Mouse (Mus musculus) intestine, embryonic 16.5 days (tissue): ENCODE data around the gene Bcar1. TPM values are rescaled to one million over a fixed set of nuclear protein-coding genes. Genes with fewer than 3 reads are reported as not detected.

ENCODE experiments used
- ATAC-seq: fragments of 200-750 bp; cut with Nextera tagmentation; 2 replicates; pipeline ENCODE4 v1.8.0; 2017; ENCODE audit warnings: moderate TSS enrichment, moderate library complexity
- H3K27ac ChIP-seq: fragments of 300-500 bp; sonication (generic); 2 replicates; pipeline ENCODE4 v1.5.1; 2014; ENCODE audit warnings: mild to moderate bottlenecking, low read length
- H3K27me3 ChIP-seq: fragments of 300-500 bp; sonication (generic); replicated peaks from 2 replicates; pipeline ENCODE4 v1.6.1; 2014; ENCODE audit warnings: low read length, control low read depth, mixed read lengths; ENCODE audit not compliant: control insufficient read depth, insufficient read depth
- H3K36me3 ChIP-seq: fragments of 300-500 bp; sonication (generic); 2 replicates; pipeline ENCODE4 v1.6.1; 2014; ENCODE audit warnings: low read length, control low read depth; ENCODE audit not compliant: control insufficient read depth, insufficient read depth
- H3K4me1 ChIP-seq: fragments of 300-500 bp; sonication (generic); 2 replicates; pipeline ENCODE4 v1.6.1; 2014; ENCODE audit warnings: low read length, control low read depth, mixed read lengths; ENCODE audit not compliant: control insufficient read depth, insufficient read depth
- H3K4me2 ChIP-seq: fragments of 300-500 bp; sonication (generic); 2 replicates; pipeline ENCODE4 v1.6.1; 2014; ENCODE audit warnings: low read depth, low read length, control low read depth
- H3K4me3 ChIP-seq: fragments of 300-500 bp; sonication (generic); 2 replicates; pipeline ENCODE4 v1.5.1; 2014; ENCODE audit warnings: mild to moderate bottlenecking, low read length
- H3K9ac ChIP-seq: fragments of 300-500 bp; sonication (generic); 2 replicates; pipeline ENCODE4 v1.6.1; 2014; ENCODE audit warnings: low read depth, low read length
- H3K9me3 ChIP-seq: fragments of 300-500 bp; sonication (generic); 2 replicates; pipeline ENCODE4 v1.6.1; 2016; ENCODE audit warnings: low read length, control low read depth; ENCODE audit not compliant: control insufficient read depth
- WGBS: fragments of 180-500 bp; shearing (Covaris S2); extraction: QIAGEN DNeasy Blood & Tissue Kit; methylation state at CpG from one replicate; pipeline ENCODE4 v1.1.7; 2014; 5-methylcytosine and 5-hydroxymethylcytosine counted together
- polyA plus RNA-seq: library from polyadenylated mRNA; unstranded; fragments of >200 nt; fragmentation: Nextera tagmentation; extraction: Ambion mirVana; gene quantifications from 2 replicates; pipeline ENCODE4 v1.2.1, GENCODE M21; 2015

Bcar1 gene
- polyA plus RNA-seq, 1 experiment from 2014 or later: 44.6 TPM

- H3K4me2 ChIP-seq: no peak overlapping the region
- H3K4me3 ChIP-seq: no peak overlapping the region
- ATAC-seq: no peak
- peaks cover 32% of the 10 kb centered on the region for H3K4me1 ChIP-seq
- no peaks in the 10 kb centered on the region for H3K27me3 ChIP-seq
- peaks cover 35% of the 10 kb centered on the region for H3K36me3 ChIP-seq
- H3K27ac ChIP-seq: no peak overlapping the region
- 93% methylated on average over 12 of the region's 12 CpGs for WGBS
- H3K9ac ChIP-seq: no peak overlapping the region
- no peaks in the 10 kb centered on the region for H3K9me3 ChIP-seq
Observed at GRCm38 (mm10) chr8:111714295-111714694, 29.3 kb downstream of the Bcar1 start.

- Histone ChIP-seq H3K4me1 (peaks cover 34% of the 10 kb centered on the region), H3K27ac (no peak overlapping the region), H3K4me3 (no peak overlapping the region), H3K9ac (no peak overlapping the region), H3K9me3 (no peaks in the 10 kb centered on the region), H3K27me3 (no peaks in the 10 kb centered on the region), H3K4me2 (no peak overlapping the region), H3K36me3 (peaks cover 35% of the 10 kb centered on the region)
- 92% methylated on average over 25 of the region's 25 CpGs for WGBS
- no peak for ATAC-seq
Observed at GRCm38 (mm10) chr8:111713817-111714216, 29.8 kb downstream of the Bcar1 start.

- no peak overlapping the region for H3K4me2 ChIP-seq
- no peak overlapping the region for H3K27ac ChIP-seq
- H3K4me3 ChIP-seq: no peak overlapping the region
- H3K9ac ChIP-seq: no peak overlapping the region
- peaks cover 33% of the 10 kb centered on the region for H3K4me1 ChIP-seq
- H3K27me3 ChIP-seq: no peaks in the 10 kb centered on the region
- ATAC-seq: no peak
- WGBS: 89% methylated on average over 11 of the region's 11 CpGs
- peaks cover 35% of the 10 kb centered on the region for H3K36me3 ChIP-seq
- no peaks in the 10 kb centered on the region for H3K9me3 ChIP-seq
Observed at GRCm38 (mm10) chr8:111713291-111713690, 30.3 kb downstream of the Bcar1 start.

GRCm38 (mm10) chr8:111712588-111712987, 31.0 kb downstream of the Bcar1 start:
- Histone ChIP-seq H3K27me3 (no peaks in the 10 kb centered on the region), H3K4me1 (peaks cover 26% of the 10 kb centered on the region), H3K36me3 (peaks cover 35% of the 10 kb centered on the region), H3K27ac (no peak overlapping the region), H3K9ac (no peak overlapping the region), H3K4me2 (no peak overlapping the region), H3K4me3 (no peak overlapping the region), H3K9me3 (no peaks in the 10 kb centered on the region)
- ATAC-seq: no peak
- 76% methylated on average over 6 of the region's 6 CpGs for WGBS

GRCm38 (mm10) chr8:111712135-111712534, 31.5 kb downstream of the Bcar1 start:
- no peak overlapping the region for H3K4me3 ChIP-seq
- no peak overlapping the region for H3K9ac ChIP-seq
- H3K27me3 ChIP-seq: no peaks in the 10 kb centered on the region
- H3K27ac ChIP-seq: no peak overlapping the region
- ATAC-seq: no peak
- peaks cover 21% of the 10 kb centered on the region for H3K4me1 ChIP-seq
- peaks cover 35% of the 10 kb centered on the region for H3K36me3 ChIP-seq
- H3K9me3 ChIP-seq: no peaks in the 10 kb centered on the region
- 64% methylated on average over 9 of the region's 9 CpGs for WGBS
- no peak overlapping the region for H3K4me2 ChIP-seq

- H3K27ac ChIP-seq: no peak overlapping the region
- no peaks in the 10 kb centered on the region for H3K9me3 ChIP-seq
- H3K4me1 ChIP-seq: peaks cover 19% of the 10 kb centered on the region
- WGBS: 93% methylated on average over 20 of the region's 20 CpGs
- H3K9ac ChIP-seq: no peak overlapping the region
- H3K27me3 ChIP-seq: no peaks in the 10 kb centered on the region
- no peak overlapping the region for H3K4me2 ChIP-seq
- ATAC-seq: no peak
- H3K36me3 ChIP-seq: peaks cover 35% of the 10 kb centered on the region
- H3K4me3 ChIP-seq: no peak overlapping the region
Observed at GRCm38 (mm10) chr8:111710777-111711485, 32.7 kb downstream of the Bcar1 start.

GRCm38 (mm10) chr8:111709223-111709622, 34.4 kb downstream of the Bcar1 start:
- H3K9ac ChIP-seq: peak overlapping the region; percentile 48; the same call in 1 of the 2 replicates
- H3K4me3 ChIP-seq: no peak overlapping the region
- peaks cover 33% of the 10 kb centered on the region for H3K4me1 ChIP-seq
- no peaks in the 10 kb centered on the region for H3K9me3 ChIP-seq
- peak; percentile 14; the same call in 1 of the 2 replicates for ATAC-seq
- H3K36me3 ChIP-seq: peaks cover 22% of the 10 kb centered on the region
- H3K27ac ChIP-seq: peak overlapping the region; percentile 87
- 79% methylated on average over 1 of the region's 1 CpGs for WGBS
- H3K4me2 ChIP-seq: no peak overlapping the region
- H3K27me3 ChIP-seq: no peaks in the 10 kb centered on the region

- Histone ChIP-seq H3K4me1 (peaks cover 33% of the 10 kb centered on the region), H3K9ac (no peak overlapping the region), H3K36me3 (peaks cover 15% of the 10 kb centered on the region), H3K9me3 (no peaks in the 10 kb centered on the region), H3K4me2 (no peak overlapping the region), H3K27ac (peak overlapping the region; percentile 87), H3K27me3 (no peaks in the 10 kb centered on the region), H3K4me3 (no peak overlapping the region)
- WGBS: 63% methylated on average over 6 of the region's 6 CpGs
- ATAC-seq: peak; percentile 21
Observed at GRCm38 (mm10) chr8:111708265-111708664, 35.3 kb downstream of the Bcar1 start.

- 54% methylated on average over 5 of the region's 5 CpGs for WGBS
- ATAC-seq: no peak
- Histone ChIP-seq H3K4me2 (no peak overlapping the region), H3K9ac (peak overlapping the region; percentile 7; the same call in 1 of the 2 replicates), H3K27me3 (no peaks in the 10 kb centered on the region), H3K27ac (peak overlapping the region; percentile 94), H3K4me1 (peaks cover 38% of the 10 kb centered on the region), H3K36me3 (peaks cover 4% of the 10 kb centered on the region; the same call in 1 of the 2 replicates), H3K9me3 (no peaks in the 10 kb centered on the region), H3K4me3 (no peak overlapping the region)
Observed at GRCm38 (mm10) chr8:111705699-111706098, 37.9 kb downstream of the Bcar1 start.
